Mouse (Mus musculus) kidney, postnatal 0 days (tissue): Measurements from ENCODE around the gene Ptpn3. TPM values are rescaled to one million over a fixed set of nuclear protein-coding genes. Genes with fewer than 3 reads are reported as not detected.

Experiments used
- ATAC-seq: fragments of 200-750 bp; cut with Nextera tagmentation; replicated peaks from 2 replicates; pipeline ENCODE4 v1.8.0; 2017; ENCODE audit warnings: low read depth, moderate number of reproducible peaks, moderate TSS enrichment, moderate library complexity; ENCODE audit not compliant: low FRiP score
- DNase-seq: peaks from one replicate; pipeline ENCODE4 v3.0.0-alpha.2; 2016; ENCODE audit warnings: low spot score
- H3K27ac ChIP-seq: fragments of 300-500 bp; sonication (generic); 2 replicates; pipeline ENCODE4 v1.5.1; 2014; ENCODE audit warnings: mild to moderate bottlenecking
- H3K27me3 ChIP-seq: fragments of 300-500 bp; sonication (generic); 2 replicates; pipeline ENCODE4 v1.6.1; 2014; ENCODE audit warnings: low read length, mixed read lengths; ENCODE audit not compliant: insufficient read depth
- H3K36me3 ChIP-seq: fragments of 300-500 bp; sonication (generic); 2 replicates; pipeline ENCODE4 v1.6.1; 2014; ENCODE audit warnings: low read length, mixed read lengths; ENCODE audit not compliant: insufficient read depth
- H3K4me1 ChIP-seq: fragments of 300-500 bp; sonication (generic); replicated peaks from 2 replicates; pipeline ENCODE4 v1.6.1; 2014; ENCODE audit warnings: antibody characterized with exemption, low read length, mixed read lengths; ENCODE audit not compliant: insufficient read depth
- H3K4me2 ChIP-seq: fragments of 300-500 bp; sonication (generic); 2 replicates; pipeline ENCODE4 v1.6.1; 2014; ENCODE audit warnings: mild to moderate bottlenecking, low read length, moderate library complexity, mixed read lengths
- H3K4me3 ChIP-seq: fragments of 300-500 bp; sonication (generic); replicated peaks from 2 replicates; pipeline ENCODE4 v1.5.1; 2014; ENCODE audit warnings: low read depth, low read length
- H3K9ac ChIP-seq: fragments of 300-500 bp; sonication (generic); 2 replicates; pipeline ENCODE4 v1.6.1; 2014; ENCODE audit warnings: low read depth, low read length
- H3K9me3 ChIP-seq: fragments of 300-500 bp; sonication (generic); replicated peaks from 2 replicates; pipeline ENCODE4 v1.6.1; 2016; ENCODE audit warnings: low read length, inconsistent platforms, mixed read lengths
- CTCF ChIP-seq: IDR thresholded peaks from 2 replicates; pipeline ENCODE4 v1.5.1; 2016; ENCODE audit warnings: antibody characterized with exemption, low read depth, mild to moderate bottlenecking, moderate library complexity
- WGBS: fragments of 180-500 bp; shearing (Covaris S2); extraction: QIAGEN DNeasy Blood & Tissue Kit; methylation state at CpG from one replicate; pipeline ENCODE4 v1.1.7; 2014; 5-methylcytosine and 5-hydroxymethylcytosine counted together
- polyA plus RNA-seq: library from polyadenylated mRNA; unstranded; fragments of >200 nt; fragmentation: Nextera tagmentation; extraction: Ambion mirVana; gene quantifications from 2 replicates; pipeline ENCODE4 v1.2.1, GENCODE M21; 2015

Ptpn3 gene
- polyA plus RNA-seq, 1 experiment from 2014 or later, result 7.7 TPM

GRCm38 (mm10) chr4:57299701-57300468, 1.8 kb downstream of the Ptpn3 start:
- Histone ChIP-seq H3K27ac (peak overlapping the region; percentile 90), H3K4me3 (peak overlapping the region; percentile 90), H3K36me3 (no peaks in the 10 kb centered on the region), H3K9ac (peak overlapping the region; percentile 92), H3K4me1 (peaks cover 17% of the 10 kb centered on the region), H3K4me2 (peak overlapping the region; percentile 97), H3K9me3 (no peaks in the 10 kb centered on the region), H3K27me3 (no peaks in the 10 kb centered on the region)
- WGBS, result under 1% methylated on average over 52 of the region's 97 CpGs
- ATAC-seq (peak; percentile 65), DNase-seq (peak; percentile 43)
- TF ChIP-seq CTCF, result peak; percentile 19; the same call in 1 of the 2 replicates

GRCm38 (mm10) chr4:57299308-57299700, 2.3 kb downstream of the Ptpn3 start:
- peaks cover 21% of the 10 kb centered on the region for H3K4me1 ChIP-seq
- no peaks in the 10 kb centered on the region for H3K27me3 ChIP-seq
- peak overlapping the region; percentile 92 for H3K9ac ChIP-seq
- ATAC-seq (peak; percentile 0; the same call in 1 of the 2 replicates), DNase-seq (no peak)
- no peak for TF ChIP-seq CTCF
- H3K27ac ChIP-seq, result peak overlapping the region; percentile 90
- H3K9me3 ChIP-seq, result no peaks in the 10 kb centered on the region
- peak overlapping the region; percentile 97 for H3K4me2 ChIP-seq
- 4% methylated on average over 9 of the region's 9 CpGs for WGBS
- peak overlapping the region; percentile 90 for H3K4me3 ChIP-seq
- no peaks in the 10 kb centered on the region for H3K36me3 ChIP-seq

- WGBS, result 64% methylated on average over 4 of the region's 4 CpGs
- TF ChIP-seq CTCF, result no peak
Observed at GRCm38 (mm10) chr4:57298181-57298580, 3.5 kb downstream of the Ptpn3 start.

GRCm38 (mm10) chr4:57294971-57295656, 6.5 kb downstream of the Ptpn3 start:
- WGBS, result 41% methylated on average over 9 of the region's 9 CpGs
- H3K9me3 ChIP-seq, result no peaks in the 10 kb centered on the region
- no peak for TF ChIP-seq CTCF
- H3K4me1 ChIP-seq, result peaks cover 17% of the 10 kb centered on the region
- no peak overlapping the region for H3K4me3 ChIP-seq
- H3K9ac ChIP-seq, result no peak overlapping the region
- DNase-seq (no peak), ATAC-seq (0 out of 2 replicates have a peak, but pooled peaks have one; percentile 22)
- no peak overlapping the region for H3K4me2 ChIP-seq
- no peak overlapping the region for H3K27ac ChIP-seq
- no peaks in the 10 kb centered on the region for H3K36me3 ChIP-seq
- H3K27me3 ChIP-seq, result no peaks in the 10 kb centered on the region

More at GRCm38 (mm10) chr4:57298181-57298580, 3.5 kb downstream of the Ptpn3 start:
- Histone ChIP-seq H3K27me3 (no peaks in the 10 kb centered on the region), H3K4me3 (no peak overlapping the region), H3K27ac (peak overlapping the region; percentile 90; the same call in 1 of the 2 replicates), H3K36me3 (no peaks in the 10 kb centered on the region), H3K9me3 (no peaks in the 10 kb centered on the region), H3K9ac (no peak overlapping the region), H3K4me2 (peak overlapping the region; percentile 97), H3K4me1 (peaks cover 21% of the 10 kb centered on the region)
- ATAC-seq (no peak), DNase-seq (no peak)

DNA sequence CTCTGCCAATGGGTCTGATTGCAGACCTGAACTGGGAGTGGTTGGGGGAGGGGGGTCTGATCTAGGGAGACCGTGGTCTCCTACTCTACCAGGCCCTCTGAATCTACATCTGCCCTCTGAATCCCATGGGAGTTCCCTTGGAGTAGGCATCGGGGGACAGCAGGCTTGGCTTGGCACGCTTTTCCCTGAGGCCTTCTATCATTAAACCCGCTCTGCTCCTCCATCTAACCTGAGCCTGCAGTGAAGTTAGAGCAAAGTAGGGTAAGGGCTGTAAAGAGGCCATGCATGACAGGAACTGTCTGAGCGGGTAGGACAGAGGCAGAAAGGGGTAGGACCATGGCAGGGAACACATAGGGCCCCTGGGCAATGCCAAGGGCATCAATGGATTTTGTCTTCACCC, 9.0 kb downstream of the Ptpn3 start:
- Histone ChIP-seq H3K4me3 (no peak overlapping the region), H3K27me3 (no peaks in the 10 kb centered on the region), H3K9ac (no peak overlapping the region), H3K4me1 (peaks cover 17% of the 10 kb centered on the region), H3K36me3 (no peaks in the 10 kb centered on the region), H3K9me3 (no peaks in the 10 kb centered on the region), H3K4me2 (no peak overlapping the region), H3K27ac (peak overlapping the region; percentile 4; the same call in 1 of the 2 replicates)
- 63% methylated on average over 5 of the region's 5 CpGs for WGBS
- ATAC-seq (no peak), DNase-seq (no peak)
- TF ChIP-seq CTCF, result no peak

- no peak for ATAC-seq
Observed at GRCm38 (mm10) chr4:57290049-57290448, 11.6 kb downstream of the Ptpn3 start.

More at GRCm38 (mm10) chr4:57290049-57290448, 11.6 kb downstream of the Ptpn3 start:
- 74% methylated on average over 6 of the region's 6 CpGs for WGBS
- Histone ChIP-seq H3K36me3 (no peaks in the 10 kb centered on the region), H3K27me3 (no peaks in the 10 kb centered on the region), H3K4me2 (no peak overlapping the region), H3K27ac (no peak overlapping the region), H3K9ac (no peak overlapping the region), H3K9me3 (no peaks in the 10 kb centered on the region), H3K4me3 (no peak overlapping the region), H3K4me1 (peaks cover 10% of the 10 kb centered on the region)
- DNase-seq, result no peak
- no peak for TF ChIP-seq CTCF
